Mouse (Mus musculus): Measurements from ENCODE around the gene Ttc30b.
A peak's percentile ranks its signal among the peaks of the same experiment; 100 is the strongest.

- peak; percentile 28; the same call in 1 of the 2 replicates for TF ChIP-seq CTCF (IDR thresholded peaks at IDR 0.05)
- no peak for TF ChIP-seq EP300 (IDR thresholded peaks at IDR 0.05)
Measured at GRCm38 (mm10) chr2:75982626-75983025, 44.2 kb upstream of the Ttc30b start.

Measured in lung, postnatal 0 days (tissue).